Mouse (Mus musculus) lung, postnatal 0 days (tissue): ENCODE measurements around the gene Prrt4. TPM values are rescaled to one million over a fixed set of nuclear protein-coding genes. Genes with fewer than 3 reads are reported as not detected.
"Not testable (repeated sequence)": the region's sequence is repeated elsewhere in the genome, so short reads cannot be mapped to it uniquely, and the experiment has no call there.

Source experiments
- ATAC-seq: fragments of 200-750 bp; cut with Nextera tagmentation; 2 replicates; pipeline ENCODE4 v1.8.0; 2017; ENCODE audit warnings: moderate library complexity
- DNase-seq: peaks from one replicate; pipeline ENCODE4 v3.0.0-alpha.2; 2016; ENCODE audit warnings: low spot score
- H3K27ac ChIP-seq: fragments of 300-500 bp; sonication (generic); 2 replicates; pipeline ENCODE4 v1.5.1; 2014; ENCODE audit warnings: antibody characterized with exemption, mild to moderate bottlenecking, low read length, mixed read lengths
- H3K27me3 ChIP-seq: fragments of 300-500 bp; sonication (generic); replicated peaks from 2 replicates; pipeline ENCODE4 v1.6.1; 2014; ENCODE audit warnings: low read length, mixed read lengths; ENCODE audit not compliant: insufficient read depth
- H3K36me3 ChIP-seq: fragments of 300-500 bp; sonication (generic); 2 replicates; pipeline ENCODE4 v1.6.1; 2014; ENCODE audit warnings: low read length, mixed read lengths; ENCODE audit not compliant: insufficient read depth
- H3K4me1 ChIP-seq: fragments of 300-500 bp; sonication (generic); 2 replicates; pipeline ENCODE4 v1.6.1; 2014; ENCODE audit warnings: antibody characterized with exemption, low read depth, low read length, mixed read lengths; ENCODE audit not compliant: insufficient read depth
- H3K4me2 ChIP-seq: fragments of 300-500 bp; sonication (generic); replicated peaks from 2 replicates; pipeline ENCODE4 v1.6.1; 2014; ENCODE audit warnings: low read depth, mild to moderate bottlenecking, low read length, moderate library complexity, mixed read lengths
- H3K4me3 ChIP-seq: fragments of 300-500 bp; sonication (generic); 2 replicates; pipeline ENCODE4 v1.5.1; 2014; ENCODE audit warnings: low read depth, low read length
- H3K9ac ChIP-seq: fragments of 300-500 bp; sonication (generic); replicated peaks from 2 replicates; pipeline ENCODE4 v1.6.1; 2014; ENCODE audit warnings: low read depth, mild to moderate bottlenecking
- H3K9me3 ChIP-seq: fragments of 300-500 bp; sonication (generic); 2 replicates; pipeline ENCODE4 v1.6.1; 2016; ENCODE audit warnings: low read length, mixed read lengths
- CTCF ChIP-seq: IDR thresholded peaks from 2 replicates; pipeline ENCODE4 v1.5.1; 2016; ENCODE audit warnings: antibody characterized with exemption, mild to moderate bottlenecking
- EP300 ChIP-seq: IDR thresholded peaks from 2 replicates; pipeline ENCODE4 v1.6.1; 2016; ENCODE audit warnings: antibody characterized with exemption, mild to moderate bottlenecking, control low read depth
- WGBS: fragments of 180-500 bp; shearing (Covaris S2); extraction: QIAGEN DNeasy Blood & Tissue Kit; methylation state at CpG from one replicate; pipeline ENCODE4 v1.1.7; 2014; 5-methylcytosine and 5-hydroxymethylcytosine counted together
- polyA plus RNA-seq: library from polyadenylated mRNA; unstranded; fragments of >200 nt; fragmentation: Nextera tagmentation; extraction: Ambion mirVana; gene quantifications from 2 replicates; pipeline ENCODE4 v1.2.1, GENCODE M21; 2015

Gene Prrt4
- polyA plus RNA-seq, 1 experiment from 2014 or later, result 2.5 TPM

DNA sequence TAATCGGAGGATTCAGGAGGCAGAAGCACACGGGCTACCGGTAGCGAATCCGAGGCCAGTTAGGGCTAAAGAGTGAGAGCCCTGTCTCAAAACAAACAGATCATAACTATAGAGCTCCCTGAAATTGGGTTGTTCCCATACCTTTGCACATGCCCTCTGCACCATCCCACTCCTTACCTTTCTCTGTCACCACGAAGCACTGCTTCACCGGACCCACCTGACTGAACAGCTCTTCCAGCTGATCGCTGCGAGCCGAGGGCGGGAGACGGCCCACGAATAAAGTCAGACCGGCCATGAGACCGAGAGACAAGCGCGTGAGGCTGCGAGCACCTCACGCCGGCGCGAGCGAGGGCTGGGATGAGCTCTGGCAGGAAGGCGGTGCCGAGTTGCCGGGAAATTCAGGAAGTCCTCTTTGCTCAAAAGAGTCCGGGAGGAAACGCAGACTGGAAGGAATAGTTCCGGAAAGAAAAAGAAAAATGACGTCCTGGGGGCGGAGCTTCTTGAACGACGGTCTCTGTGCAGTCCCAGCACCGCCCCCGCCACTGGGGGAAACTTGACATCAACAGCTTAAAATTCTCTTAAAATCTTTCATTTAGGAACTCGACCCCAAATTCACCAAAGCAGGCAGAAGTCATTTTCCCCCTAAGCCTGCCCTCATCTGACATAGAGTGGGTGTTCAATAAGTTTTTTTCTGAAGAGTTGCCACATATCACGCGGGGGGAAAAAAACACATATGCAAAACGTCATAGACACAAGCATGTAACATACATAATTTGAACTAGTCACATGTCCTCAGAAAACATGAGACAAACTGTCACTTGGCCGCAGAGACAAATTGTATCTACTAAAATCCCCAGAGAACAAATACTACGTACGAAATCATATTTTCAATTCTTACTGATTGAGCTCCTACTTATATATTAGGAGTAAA is 14.8 kb downstream of the Prrt4 start, which contains the start of gene Rbm28:
TSS of gene Rbm28 (minus strand) at position 693 of the 931 bp plus-strand sequence.
- peak within 1 kb of the TSS; percentile 77 for H3K4me3 ChIP-seq
- peak; percentile 95 for DNase-seq
- 0 out of 2 replicates have a peak within 1 kb of the TSS, but pooled peaks have one; percentile 43 for H3K27ac ChIP-seq
- 7% methylated on average over 42 of the region's 42 CpGs for WGBS
- ATAC-seq, result peak; percentile 88
- no peaks in the 10 kb centered on the region for H3K4me1 ChIP-seq
- H3K4me2 ChIP-seq, result peak within 1 kb of the TSS; percentile 73
- peak within 1 kb of the TSS; percentile 48 for H3K9ac ChIP-seq
- H3K27me3 ChIP-seq, result peaks cover 11% of the 10 kb centered on the region
- 0 out of 2 replicates have a peak, but pooled peaks cover under 1% of the 10 kb centered on the region for H3K36me3 ChIP-seq
- no peak for TF ChIP-seq CTCF
- no peak for TF ChIP-seq EP300
- no peaks in the 10 kb centered on the region for H3K9me3 ChIP-seq

DNA sequence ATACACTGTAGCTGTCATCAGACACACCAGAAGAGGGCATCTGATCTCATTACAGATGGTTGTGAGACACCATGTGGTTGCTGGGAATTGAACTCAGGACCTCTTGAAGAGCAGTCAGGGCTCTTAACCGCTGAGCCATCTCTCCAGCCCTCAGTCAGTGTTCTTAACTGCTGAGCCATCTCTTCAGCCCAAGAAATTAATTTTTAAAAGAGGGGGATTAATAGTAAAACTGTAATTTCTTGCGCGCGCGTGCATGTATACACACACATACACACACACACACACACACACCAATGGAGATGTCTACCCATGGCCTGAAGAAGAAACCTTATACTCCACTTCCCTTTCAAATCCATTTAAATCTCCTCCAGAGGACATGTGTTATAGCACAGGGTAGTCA is 18.1 kb downstream of the Prrt4 start:
- H3K36me3 ChIP-seq, result peaks cover 25% of the 10 kb centered on the region; the same call in 1 of the 2 replicates
- not testable (repeated sequence) for H3K27ac ChIP-seq, H3K4me2 ChIP-seq, DNase-seq, H3K9me3 ChIP-seq, H3K27me3 ChIP-seq, H3K4me1 ChIP-seq, H3K9ac ChIP-seq, H3K4me3 ChIP-seq, ATAC-seq
- WGBS, result over 99% methylated on average over 5 of the region's 5 CpGs

DNA sequence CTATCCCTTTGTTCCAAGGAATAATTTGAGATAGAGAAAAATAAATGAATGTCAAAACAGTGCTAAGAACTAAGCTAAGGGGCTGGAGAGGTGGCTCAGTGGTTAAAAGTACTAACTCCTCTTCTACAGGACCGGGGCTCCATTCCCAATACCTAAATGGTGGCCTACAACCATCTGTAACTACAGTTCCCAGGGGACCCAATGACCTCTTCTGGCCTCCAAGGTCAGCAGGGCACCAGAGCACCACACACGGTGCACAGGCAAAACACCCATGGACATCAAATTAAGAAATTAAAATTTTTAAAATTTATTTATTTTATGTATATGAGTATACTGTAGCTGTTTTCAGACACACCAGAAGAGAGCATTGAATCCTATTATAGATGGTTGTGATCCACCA is 18.6 kb downstream of the Prrt4 start:
- ATAC-seq (no peak), DNase-seq (no peak)
- Histone ChIP-seq H3K36me3 (peaks cover 27% of the 10 kb centered on the region; the same call in 1 of the 2 replicates), H3K27ac (no peak overlapping the region), H3K4me2 (no peak overlapping the region), H3K4me3 (no peak overlapping the region), H3K27me3 (no peaks in the 10 kb centered on the region), H3K9ac (no peak overlapping the region), H3K4me1 (no peaks in the 10 kb centered on the region), H3K9me3 (no peaks in the 10 kb centered on the region)
- 90% methylated on average over 2 of the region's 2 CpGs for WGBS
- TF ChIP-seq EP300 (no peak), CTCF (no peak)

DNA sequence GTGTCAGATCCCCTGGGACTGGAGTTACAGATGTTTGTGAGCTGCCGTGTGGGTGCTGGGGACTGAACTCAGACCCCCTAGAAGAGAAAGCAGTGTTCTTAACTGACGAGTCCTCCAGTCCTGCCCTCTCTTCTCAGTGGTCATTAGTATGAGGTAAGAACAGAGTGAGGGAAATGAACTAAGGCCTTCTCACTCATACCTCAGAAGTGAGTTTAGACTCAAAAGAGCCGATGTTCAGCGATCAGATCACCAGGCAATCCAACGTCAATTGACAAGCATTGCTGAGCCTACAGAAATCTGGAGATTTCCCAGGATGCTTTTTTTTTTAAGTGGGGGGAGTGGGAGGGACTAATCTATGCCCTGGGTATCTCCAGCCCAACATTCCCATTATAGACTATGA is 23.1 kb downstream of the Prrt4 start:
- H3K9ac ChIP-seq, result no peak overlapping the region
- H3K4me3 ChIP-seq, result no peak overlapping the region
- no peak overlapping the region for H3K27ac ChIP-seq
- 91% methylated on average over 5 of the region's 5 CpGs for WGBS
- H3K36me3 ChIP-seq, result peaks cover 43% of the 10 kb centered on the region
- ATAC-seq, result no peak
- TF ChIP-seq EP300, result no peak
- no peak for TF ChIP-seq CTCF
- H3K4me2 ChIP-seq, result no peak overlapping the region
- no peaks in the 10 kb centered on the region for H3K4me1 ChIP-seq
- no peaks in the 10 kb centered on the region for H3K27me3 ChIP-seq
- no peak for DNase-seq
- H3K9me3 ChIP-seq, result no peaks in the 10 kb centered on the region

DNA sequence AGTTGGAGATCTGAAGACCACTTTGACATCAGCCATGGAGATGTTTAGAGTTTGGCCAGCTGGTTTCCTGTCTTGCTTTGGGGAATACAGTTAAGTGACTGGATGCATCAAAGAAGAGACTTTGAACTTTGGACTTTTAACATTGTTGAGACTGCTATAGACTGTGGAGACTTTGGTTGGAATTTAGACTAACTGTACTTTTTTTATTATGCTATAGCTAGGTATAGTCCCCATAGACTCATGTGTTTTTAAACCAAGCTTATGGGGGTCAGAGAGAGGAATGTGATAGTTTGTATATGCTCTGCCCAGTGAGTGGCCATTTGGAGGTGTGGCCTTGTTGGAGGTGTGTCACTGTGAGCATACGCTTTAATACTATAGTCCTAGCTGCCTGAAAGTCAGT is 29.4 kb downstream of the Prrt4 start:
- no peak overlapping the region for H3K27ac ChIP-seq
- TF ChIP-seq EP300 (no peak), CTCF (no peak)
- peaks cover 16% of the 10 kb centered on the region for H3K36me3 ChIP-seq

DNA sequence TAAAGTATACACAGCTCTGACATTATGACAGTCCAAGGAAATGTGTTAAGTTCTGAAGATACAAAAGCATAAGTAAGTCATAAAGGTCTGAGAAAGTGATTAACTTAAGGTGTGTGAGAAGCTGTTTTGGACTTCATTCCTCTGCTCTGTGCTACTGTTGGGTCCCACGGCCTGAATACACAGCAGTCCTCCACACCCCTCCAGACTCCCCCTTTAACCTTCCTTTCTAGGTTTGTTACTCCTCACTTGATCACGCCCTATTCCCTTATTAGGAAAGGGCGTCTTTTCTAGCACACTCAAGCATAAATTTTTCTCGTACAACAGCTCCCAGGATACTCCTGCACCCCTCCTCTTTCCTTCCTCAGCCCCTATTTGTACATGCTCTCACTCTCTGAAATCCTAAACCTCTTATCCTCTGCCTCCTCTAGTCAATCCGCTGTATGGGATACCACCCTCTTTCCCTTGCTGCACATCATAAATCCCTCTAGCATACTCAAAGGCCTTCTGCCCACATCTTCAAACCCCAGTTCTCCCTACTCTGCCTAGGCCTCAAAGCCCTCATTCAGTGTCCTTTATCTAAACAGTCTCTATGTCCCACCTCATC is 31.9 kb downstream of the Prrt4 start:
- Histone ChIP-seq H3K4me2 (no peak overlapping the region), H3K36me3 (peaks cover 8% of the 10 kb centered on the region; the same call in 1 of the 2 replicates), H3K27me3 (no peaks in the 10 kb centered on the region), H3K9ac (no peak overlapping the region), H3K9me3 (no peaks in the 10 kb centered on the region), H3K4me3 (no peak overlapping the region), H3K27ac (no peak overlapping the region), H3K4me1 (no peaks in the 10 kb centered on the region)
- DNase-seq (no peak), ATAC-seq (no peak)
- WGBS, result 64% methylated on average over 5 of the region's 5 CpGs
- TF ChIP-seq EP300, result no peak
- TF ChIP-seq CTCF, result no peak

More for the DNA sequence above, 29.4 kb downstream of the Prrt4 start:
- DNase-seq (no peak), ATAC-seq (no peak)
- no peak overlapping the region for H3K9ac ChIP-seq
- no peak overlapping the region for H3K4me3 ChIP-seq
- H3K4me1 ChIP-seq, result no peaks in the 10 kb centered on the region
- H3K4me2 ChIP-seq, result no peak overlapping the region
- no peaks in the 10 kb centered on the region for H3K27me3 ChIP-seq
- WGBS, result 87% methylated on average over 1 of the region's 1 CpGs
- no peaks in the 10 kb centered on the region for H3K9me3 ChIP-seq
